Mouse (Mus musculus) frontal cortex, postnatal 36 days (tissue): Measurements from ENCODE around the gene Coq3.
A peak's percentile ranks its signal among the peaks of the same experiment; 100 is the strongest.

Experiments
- DNase-seq, 2 experiments: peaks; one replicate each; pipeline ENCODE4 v3.0.0; 2022; ENCODE audit warnings: low spot score in 2 of 2

The Coq3 gene

DNA sequence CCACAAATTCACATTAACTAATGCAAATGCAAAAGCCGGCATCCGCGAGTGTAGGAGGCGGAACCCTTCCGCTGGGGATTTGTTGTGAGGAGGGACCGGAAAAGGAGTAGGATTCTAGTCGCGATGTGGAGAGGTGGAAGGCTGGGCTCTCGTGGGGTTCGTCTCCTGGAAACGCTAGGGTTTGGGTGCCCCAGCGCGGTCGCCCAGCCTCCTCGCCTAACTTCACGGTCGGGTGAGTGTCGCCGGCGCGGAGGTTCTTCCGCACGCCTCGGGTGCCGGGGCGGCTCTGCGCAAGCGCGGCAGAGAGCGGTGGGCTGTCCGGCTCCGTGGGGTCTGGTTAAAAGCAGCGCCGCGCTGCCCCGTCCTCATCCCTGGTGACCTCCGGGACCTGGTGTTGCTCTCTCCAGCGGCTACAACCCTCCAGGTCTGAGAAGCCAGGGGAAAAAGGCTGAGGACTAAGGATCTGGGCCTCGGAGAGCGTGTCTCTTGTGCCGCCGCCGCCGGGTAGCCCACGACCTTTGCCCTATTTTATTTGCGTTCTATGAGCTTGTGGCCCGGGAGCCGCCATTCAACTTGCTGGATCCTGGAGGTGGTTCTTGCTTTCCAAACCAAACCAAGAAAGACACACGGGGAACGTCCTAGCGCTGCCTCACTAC, at the start of gene Coq3:
Gene Coq3 (plus strand): TSS at position 109 of the 656 bp plus-strand sequence.
- DNase-seq: peak; percentile 88 to 91

DNA sequence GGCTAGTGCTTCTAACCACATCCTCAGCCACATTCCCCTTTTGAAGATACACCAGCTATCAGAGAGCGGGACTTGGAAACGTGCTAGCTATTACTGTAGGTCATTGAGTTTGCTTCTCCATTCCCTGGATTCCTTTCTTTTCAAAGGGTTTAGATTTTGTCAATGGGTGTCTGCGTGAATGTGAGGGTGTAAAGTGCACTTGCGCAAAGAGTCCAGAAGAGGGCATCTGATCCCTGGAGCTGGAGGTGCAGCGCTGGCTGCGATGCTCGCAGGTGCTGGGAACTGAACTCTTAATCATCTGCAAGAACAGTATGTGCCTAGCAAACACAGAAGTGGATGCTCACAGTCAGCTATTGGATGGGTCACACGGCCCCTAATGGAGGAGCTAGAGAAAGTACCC, 46.6 kb upstream of the Coq3 start:
- no peak for DNase-seq

DNA sequence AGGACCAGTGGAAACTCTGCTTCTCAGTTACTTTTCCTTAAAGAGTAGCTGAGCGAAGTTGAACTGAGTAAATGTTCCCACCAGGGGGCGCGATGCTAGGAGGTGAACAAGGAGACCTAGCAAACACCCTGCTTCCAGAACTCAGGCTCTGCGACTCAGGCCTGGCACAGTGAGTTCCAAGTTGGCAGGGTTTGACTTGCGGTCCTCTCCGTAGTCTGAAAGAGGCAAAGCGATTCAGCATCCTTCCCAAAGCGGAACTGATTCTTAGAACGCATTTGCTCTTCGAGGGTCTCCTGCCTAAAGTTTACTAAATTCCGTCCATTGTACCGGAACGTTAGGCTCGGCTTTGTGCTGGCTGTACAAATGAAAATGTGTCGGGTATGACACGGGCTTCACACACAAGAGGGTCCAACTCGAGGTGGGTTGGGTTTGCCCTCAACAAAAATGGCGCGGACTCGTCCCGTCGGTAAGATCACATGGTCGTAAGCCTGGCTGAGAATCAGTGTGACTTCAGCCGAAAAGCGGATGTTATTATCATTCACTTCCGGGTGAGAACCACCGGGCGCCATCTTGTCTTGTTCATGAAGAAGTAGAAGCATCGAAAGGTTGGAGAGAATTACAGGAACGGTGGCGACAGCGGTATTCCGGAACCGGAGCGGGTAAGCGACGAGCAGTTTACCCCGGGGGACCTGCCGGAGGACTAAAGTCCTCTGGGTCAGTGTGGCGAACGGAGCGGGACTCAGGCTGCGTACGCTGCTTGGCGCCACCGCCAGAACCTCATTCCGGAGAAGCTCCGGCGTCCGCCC, 31.8 kb upstream of the Coq3 start, which contains the start of gene Pnisr:
Gene Pnisr (plus strand): TSS at position 103 of the 806 bp plus-strand sequence.
- DNase-seq: peak; percentile 93 to 97

GRCm38 (mm10) chr4:21848287-21848630, 31.2 kb upstream of the Coq3 start:
- DNase-seq: peak; percentile 85 to 90

DNA sequence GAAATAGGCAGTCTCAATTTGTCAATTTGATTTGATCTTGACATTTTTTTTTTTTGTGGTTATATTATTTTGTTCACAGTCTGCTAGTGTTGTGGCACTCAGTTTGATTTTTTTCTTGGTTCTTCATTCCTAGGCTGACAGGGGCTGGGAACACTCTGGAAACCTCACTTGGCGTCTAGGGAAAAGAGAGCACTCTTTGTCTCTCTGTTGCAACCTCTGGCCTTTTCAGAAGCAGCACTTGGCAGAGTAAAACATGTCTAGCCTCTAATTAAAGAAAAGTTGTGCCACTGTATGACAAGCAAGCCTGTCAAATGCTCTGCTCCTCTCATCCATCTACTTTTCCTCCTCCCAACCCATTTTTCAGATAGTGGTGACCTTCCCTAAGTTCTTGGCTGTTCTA, 22.0 kb upstream of the Coq3 start:
- no peak for DNase-seq

DNA sequence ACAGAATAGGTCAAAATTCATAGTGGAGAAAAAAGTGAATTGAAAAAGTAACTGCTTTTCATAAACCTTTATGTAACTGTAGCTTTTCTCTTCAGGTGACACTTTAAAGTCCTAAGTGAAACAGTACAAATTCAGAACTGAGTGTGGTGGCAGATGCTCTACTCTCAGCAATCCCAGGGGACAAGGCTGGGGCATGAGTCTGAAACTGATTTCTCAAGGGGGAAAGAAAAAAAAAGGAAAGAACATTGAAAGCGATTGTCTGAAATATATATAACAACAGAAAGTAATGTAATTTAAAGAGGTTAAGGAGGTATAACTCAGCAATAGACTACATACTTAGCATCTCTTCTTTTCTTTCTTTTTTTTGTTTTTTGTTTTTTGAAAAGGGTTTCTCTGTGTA, 14.2 kb upstream of the Coq3 start:
- no peak for DNase-seq

GRCm38 (mm10) chr4:21878776-21879175, 697 bp upstream of the Coq3 start:
- no peak for DNase-seq

DNA sequence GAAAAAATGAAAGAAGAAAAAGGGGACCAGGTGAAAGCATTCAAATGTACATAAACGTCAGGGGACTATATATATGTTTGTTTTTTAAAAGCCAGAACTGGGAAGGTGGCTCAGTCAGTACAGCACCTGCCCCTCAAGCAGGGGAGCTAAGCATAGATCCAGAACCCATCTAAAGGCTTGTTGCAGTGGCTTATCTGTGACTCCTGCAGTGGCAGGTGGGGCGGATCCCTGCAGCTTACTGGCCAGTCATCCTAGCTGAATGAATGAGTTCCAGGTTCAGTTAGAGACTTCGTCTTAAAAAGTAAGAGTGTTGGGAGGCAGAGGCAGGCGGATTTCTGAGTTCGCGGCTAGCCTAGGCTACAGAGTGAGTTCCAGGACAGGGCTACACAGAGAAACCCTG, 3.3 kb downstream of the Coq3 start:
- DNase-seq: no peak

GRCm38 (mm10) chr4:21885831-21886230, 6.4 kb downstream of the Coq3 start:
- DNase-seq: no peak

GRCm38 (mm10) chr4:21930971-21931771, 51.7 kb downstream of the Coq3 start, which contains the start of gene Faxc:
Faxc (plus strand) TSS chr4:21931329.
- peak; percentile 55 to 60 for DNase-seq

DNA sequence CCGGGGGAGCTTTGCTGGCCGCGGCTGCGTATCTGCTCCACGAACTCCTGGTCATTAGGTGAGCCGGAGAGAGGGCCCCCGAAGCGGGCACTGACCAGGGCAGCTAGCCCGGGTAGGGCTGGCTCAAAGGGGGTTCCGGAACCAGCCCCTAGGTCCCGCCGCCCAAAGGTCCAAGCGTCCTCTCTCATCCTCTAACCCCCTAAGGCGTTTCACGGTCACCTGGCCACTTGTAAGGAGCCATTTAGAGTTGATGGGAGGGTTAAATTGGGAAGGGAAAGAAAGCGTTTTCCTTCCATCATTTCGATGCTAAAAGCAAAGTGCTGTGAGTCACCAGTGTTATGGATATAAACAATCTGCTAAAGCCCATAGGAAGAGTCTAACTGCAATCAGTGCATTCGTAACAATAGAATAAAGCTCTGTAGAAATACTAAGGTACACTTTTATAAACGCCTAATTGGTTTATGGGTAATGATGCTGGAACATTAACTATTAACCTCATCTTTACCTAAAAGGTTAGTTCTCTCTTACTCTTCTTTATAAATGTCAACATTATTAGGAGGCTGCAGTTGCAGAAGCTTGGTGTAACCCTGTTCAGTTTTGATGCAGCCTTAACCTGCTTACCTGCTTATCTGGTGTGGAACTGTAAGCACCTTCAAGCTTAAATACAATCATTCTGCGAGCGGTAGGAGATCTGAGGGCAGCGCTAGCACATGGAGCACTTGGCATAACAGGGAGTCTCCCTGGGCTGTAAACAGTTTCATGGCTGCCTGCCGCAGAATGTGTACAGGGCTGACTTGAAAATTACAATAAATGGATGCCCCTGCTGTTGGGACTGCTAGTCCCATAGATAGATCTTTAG, 52.5 kb downstream of the Coq3 start:
- DNase-seq: peak in 1 of 2 experiments; percentile 23

GRCm38 (mm10) chr4:21935378-21935777, 55.9 kb downstream of the Coq3 start:
- DNase-seq: no peak

GRCm38 (mm10) chr4:21936424-21936823, 57.0 kb downstream of the Coq3 start:
- DNase-seq: no peak

- DNase-seq: no peak
These were observed 58.4 kb downstream of the Coq3 start for GRCm38 (mm10) chr4:21937890-21938289.

DNA sequence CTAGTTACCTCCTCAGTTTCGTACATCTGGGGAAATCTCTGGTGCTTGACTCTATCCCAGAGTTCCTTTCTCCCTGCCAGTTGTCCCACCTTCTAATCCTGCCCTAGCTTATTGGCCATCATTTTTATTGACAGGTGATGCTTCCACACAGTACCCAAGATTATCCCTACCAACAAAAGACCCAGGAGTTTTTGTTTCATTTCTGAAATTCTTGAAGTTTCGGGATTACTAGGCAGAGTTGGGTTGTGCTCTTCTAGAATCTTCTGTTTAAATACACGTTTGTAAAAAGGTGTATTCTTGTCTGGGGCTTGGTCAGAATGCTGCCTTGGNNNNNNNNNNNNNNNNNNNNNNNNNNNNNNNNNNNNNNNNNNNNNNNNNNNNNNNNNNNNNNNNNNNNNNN, 65.2 kb downstream of the Coq3 start:
- DNase-seq: no peak

DNA sequence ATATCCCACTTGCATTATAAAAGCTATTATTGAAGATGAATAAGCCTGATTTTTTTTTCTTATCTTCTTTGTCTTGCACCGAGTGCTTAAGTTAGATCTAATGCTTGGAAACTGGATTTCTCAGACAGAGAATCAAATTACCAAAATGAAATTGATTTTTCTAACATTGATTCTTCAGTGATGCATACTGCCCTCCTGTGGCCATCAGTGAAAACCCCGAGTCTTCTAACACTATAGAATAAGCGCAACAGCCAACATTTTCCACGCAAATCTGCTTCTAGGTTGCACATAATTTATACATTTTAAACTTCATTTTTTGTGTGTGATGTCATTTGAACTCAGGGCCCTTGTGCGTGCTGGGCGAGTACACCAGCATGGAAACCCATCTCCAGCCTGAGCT, 72.0 kb downstream of the Coq3 start:
- peak in 1 of 2 experiments; percentile 57 for DNase-seq

GRCm38 (mm10) chr4:21952255-21952654, 72.8 kb downstream of the Coq3 start:
- peak in 1 of 2 experiments; percentile 53 for DNase-seq

GRCm38 (mm10) chr4:21957570-21958321, 78.3 kb downstream of the Coq3 start:
- DNase-seq: peak in 1 of 2 experiments; percentile 51
